Mouse (Mus musculus) neural tube, embryonic 14.5 days (tissue): ENCODE data around the gene Aox2. TPM values are rescaled to one million over a fixed set of nuclear protein-coding genes. Genes with fewer than 3 reads are reported as not detected.

Experiments
- ATAC-seq: fragments of 200-750 bp; cut with Nextera tagmentation; 2 replicates; pipeline ENCODE4 v1.8.0; 2017; ENCODE audit warnings: low read depth, mild to moderate bottlenecking, moderate TSS enrichment, moderate library complexity
- H3K27ac ChIP-seq: fragments of 300-500 bp; sonication (generic); 2 replicates; pipeline ENCODE4 v1.5.1; 2014; ENCODE audit warnings: low read depth, mild to moderate bottlenecking, control low read depth, low read length, moderate library complexity, mixed read lengths
- H3K27me3 ChIP-seq: fragments of 300-500 bp; sonication (generic); 2 replicates; pipeline ENCODE4 v1.6.1; 2014; ENCODE audit warnings: low read length; ENCODE audit not compliant: control insufficient read depth, insufficient read depth
- H3K36me3 ChIP-seq: fragments of 300-500 bp; sonication (generic); 2 replicates; pipeline ENCODE4 v1.6.1; 2014; ENCODE audit warnings: low read length, mixed read lengths; ENCODE audit not compliant: control insufficient read depth, insufficient read depth
- H3K4me1 ChIP-seq: fragments of 300-500 bp; sonication (generic); 2 replicates; pipeline ENCODE4 v1.6.1; 2014; ENCODE audit warnings: low read length; ENCODE audit not compliant: control insufficient read depth, insufficient read depth
- H3K4me2 ChIP-seq: fragments of 300-500 bp; sonication (generic); 2 replicates; pipeline ENCODE4 v1.6.1; 2014; ENCODE audit warnings: mild to moderate bottlenecking, low read depth, low read length, control low read depth
- H3K4me3 ChIP-seq: fragments of 300-500 bp; sonication (generic); 2 replicates; pipeline ENCODE4 v1.5.1; 2014; ENCODE audit warnings: low read depth, low read length, control low read depth, mixed read lengths
- H3K9ac ChIP-seq: fragments of 300-500 bp; sonication (generic); replicated peaks from 2 replicates; pipeline ENCODE4 v1.6.1; 2014; ENCODE audit warnings: low read depth, mild to moderate bottlenecking, control low read depth, low read length, mixed read lengths
- H3K9me3 ChIP-seq: fragments of 300-500 bp; sonication (generic); 2 replicates; pipeline ENCODE4 v1.6.1; 2016; ENCODE audit warnings: low read length; ENCODE audit not compliant: control insufficient read depth
- WGBS: fragments of 180-500 bp; shearing (Covaris S2); extraction: QIAGEN DNeasy Blood & Tissue Kit; methylation state at CpG from one replicate; pipeline ENCODE4 v1.1.7; 2014; 5-methylcytosine and 5-hydroxymethylcytosine counted together
- polyA plus RNA-seq: library from polyadenylated mRNA; unstranded; fragments of >200 nt; fragmentation: Nextera tagmentation; extraction: Ambion mirVana; gene quantifications from 2 replicates; pipeline ENCODE4 v1.2.1, GENCODE M21; 2014

Gene Aox2
- polyA plus RNA-seq, 1 experiment from 2014 or later: not detected

GRCm38 (mm10) chr1:58397731-58398130, 119.6 kb downstream of the Aox2 start:
- H3K36me3 ChIP-seq: peaks cover 61% of the 10 kb centered on the region
- H3K9me3 ChIP-seq: no peaks in the 10 kb centered on the region
- H3K9ac ChIP-seq: no peak overlapping the region
- WGBS: 97% methylated on average over 6 of the region's 6 CpGs
- H3K27me3 ChIP-seq: peaks cover 2% of the 10 kb centered on the region; the same call in 1 of the 2 replicates
- no peak overlapping the region for H3K27ac ChIP-seq
- peaks cover 9% of the 10 kb centered on the region; the same call in 1 of the 2 replicates for H3K4me1 ChIP-seq
- no peak overlapping the region for H3K4me3 ChIP-seq
- ATAC-seq: no peak
- H3K4me2 ChIP-seq: no peak overlapping the region

GRCm38 (mm10) chr1:58401396-58401795, 123.3 kb downstream of the Aox2 start:
- no peaks in the 10 kb centered on the region for H3K4me1 ChIP-seq
- H3K4me3 ChIP-seq: no peak overlapping the region
- 94% methylated on average over 6 of the region's 6 CpGs for WGBS
- ATAC-seq: no peak
- H3K4me2 ChIP-seq: no peak overlapping the region
- no peak overlapping the region for H3K27ac ChIP-seq
- H3K9me3 ChIP-seq: no peaks in the 10 kb centered on the region
- H3K9ac ChIP-seq: no peak overlapping the region
- H3K36me3 ChIP-seq: peaks cover 79% of the 10 kb centered on the region
- H3K27me3 ChIP-seq: no peaks in the 10 kb centered on the region

GRCm38 (mm10) chr1:58403745-58404144, 125.6 kb downstream of the Aox2 start:
- peaks cover 58% of the 10 kb centered on the region for H3K36me3 ChIP-seq
- no peak overlapping the region for H3K4me2 ChIP-seq
- no peaks in the 10 kb centered on the region for H3K4me1 ChIP-seq
- H3K27me3 ChIP-seq: no peaks in the 10 kb centered on the region
- 95% methylated on average over 5 of the region's 5 CpGs for WGBS
- no peak overlapping the region for H3K9ac ChIP-seq
- H3K4me3 ChIP-seq: no peak overlapping the region
- H3K9me3 ChIP-seq: no peaks in the 10 kb centered on the region
- no peak for ATAC-seq
- no peak overlapping the region for H3K27ac ChIP-seq

GRCm38 (mm10) chr1:58407321-58407720, 129.2 kb downstream of the Aox2 start:
- no peak overlapping the region for H3K27ac ChIP-seq
- 95% methylated on average over 7 of the region's 7 CpGs for WGBS
- H3K27me3 ChIP-seq: no peaks in the 10 kb centered on the region
- H3K9ac ChIP-seq: no peak overlapping the region
- no peak overlapping the region for H3K4me3 ChIP-seq
- no peak overlapping the region for H3K4me2 ChIP-seq
- H3K36me3 ChIP-seq: peaks cover 49% of the 10 kb centered on the region
- no peaks in the 10 kb centered on the region for H3K9me3 ChIP-seq
- no peak for ATAC-seq
- H3K4me1 ChIP-seq: no peaks in the 10 kb centered on the region

GRCm38 (mm10) chr1:58408141-58408540, 130.0 kb downstream of the Aox2 start:
- peaks cover 47% of the 10 kb centered on the region for H3K36me3 ChIP-seq
- 86% methylated on average over 6 of the region's 6 CpGs for WGBS
- no peak overlapping the region for H3K27ac ChIP-seq
- no peak overlapping the region for H3K4me3 ChIP-seq
- no peaks in the 10 kb centered on the region for H3K4me1 ChIP-seq
- ATAC-seq: no peak
- H3K9me3 ChIP-seq: no peaks in the 10 kb centered on the region
- H3K4me2 ChIP-seq: no peak overlapping the region
- H3K27me3 ChIP-seq: no peaks in the 10 kb centered on the region
- H3K9ac ChIP-seq: no peak overlapping the region

- H3K4me1 ChIP-seq: no peaks in the 10 kb centered on the region
- 86% methylated on average over 5 of the region's 5 CpGs for WGBS
- H3K4me3 ChIP-seq: no peak overlapping the region
- peaks cover 51% of the 10 kb centered on the region for H3K36me3 ChIP-seq
- H3K9me3 ChIP-seq: no peaks in the 10 kb centered on the region
- H3K27ac ChIP-seq: no peak overlapping the region
- ATAC-seq: no peak
- no peak overlapping the region for H3K4me2 ChIP-seq
- no peaks in the 10 kb centered on the region for H3K27me3 ChIP-seq
- H3K9ac ChIP-seq: no peak overlapping the region
Measured at GRCm38 (mm10) chr1:58409553-58410197, 131.5 kb downstream of the Aox2 start.

GRCm38 (mm10) chr1:58410198-58410588, 132.1 kb downstream of the Aox2 start:
- H3K36me3 ChIP-seq: peaks cover 55% of the 10 kb centered on the region
- 88% methylated on average over 3 of the region's 3 CpGs for WGBS
- no peak overlapping the region for H3K9ac ChIP-seq
- no peak overlapping the region for H3K27ac ChIP-seq
- no peak overlapping the region for H3K4me2 ChIP-seq
- H3K4me1 ChIP-seq: no peaks in the 10 kb centered on the region
- no peak for ATAC-seq
- no peak overlapping the region for H3K4me3 ChIP-seq
- H3K9me3 ChIP-seq: no peaks in the 10 kb centered on the region
- no peaks in the 10 kb centered on the region for H3K27me3 ChIP-seq

- H3K9me3 ChIP-seq: no peaks in the 10 kb centered on the region
- no peaks in the 10 kb centered on the region for H3K4me1 ChIP-seq
- H3K4me2 ChIP-seq: no peak overlapping the region
- no peak overlapping the region for H3K4me3 ChIP-seq
- H3K36me3 ChIP-seq: peaks cover 55% of the 10 kb centered on the region
- no peak overlapping the region for H3K27ac ChIP-seq
- no peaks in the 10 kb centered on the region for H3K27me3 ChIP-seq
- 89% methylated on average over 7 of the region's 7 CpGs for WGBS
- H3K9ac ChIP-seq: no peak overlapping the region
- ATAC-seq: no peak
Measured at GRCm38 (mm10) chr1:58410776-58411175, 132.7 kb downstream of the Aox2 start.

GRCm38 (mm10) chr1:58415442-58415841, 137.3 kb downstream of the Aox2 start:
- H3K27me3 ChIP-seq: no peaks in the 10 kb centered on the region
- WGBS: 45% methylated on average over 1 of the region's 1 CpGs
- H3K4me1 ChIP-seq: peaks cover 2% of the 10 kb centered on the region; the same call in 1 of the 2 replicates
- no peaks in the 10 kb centered on the region for H3K9me3 ChIP-seq
- no peak overlapping the region for H3K4me3 ChIP-seq
- H3K9ac ChIP-seq: no peak overlapping the region
- peaks cover 83% of the 10 kb centered on the region for H3K36me3 ChIP-seq
- H3K4me2 ChIP-seq: no peak overlapping the region
- H3K27ac ChIP-seq: no peak overlapping the region
- ATAC-seq: no peak
